Mouse (Mus musculus): Measurements from ENCODE around the gene Get4. TPM values are rescaled to one million over a fixed set of nuclear protein-coding genes. Genes with fewer than 3 reads are reported as not detected.

Gene Get4
- polyA plus RNA-seq, 1 experiment = 26.8 TPM

- TF ChIP-seq POLR2A (IDR thresholded peaks at IDR 0.05; ENCODE audit: borderline replicate concordance, low read depth, low read length) = no peak
- TF ChIP-seq CTCF (IDR thresholded peaks at IDR 0.05; ENCODE audit: low read depth, low read length) = no peak
- H3K27ac ChIP-seq (ENCODE audit: insufficient read depth, low read depth, low read length) = no peak overlapping the region
- H3K4me1 ChIP-seq (ENCODE audit: control insufficient read depth, insufficient read depth, low read length) = peaks cover 34% of the 10 kb centered on the region
- H3K4me3 ChIP-seq (ENCODE audit: insufficient read depth, low read length) = no peak overlapping the region
Observed at GRCm38 (mm10) chr5:139254938-139255337, 2.8 kb downstream of the Get4 start.

- H3K27ac ChIP-seq (ENCODE audit: insufficient read depth, low read depth, low read length) = no peak overlapping the region
- TF ChIP-seq CTCF (IDR thresholded peaks at IDR 0.05; ENCODE audit: low read depth, low read length) = no peak
- TF ChIP-seq POLR2A (IDR thresholded peaks at IDR 0.05; ENCODE audit: borderline replicate concordance, low read depth, low read length) = no peak
- H3K4me1 ChIP-seq (ENCODE audit: control insufficient read depth, insufficient read depth, low read length) = peaks cover 34% of the 10 kb centered on the region
- no peak overlapping the region for H3K4me3 ChIP-seq (ENCODE audit: insufficient read depth, low read length)
Observed at GRCm38 (mm10) chr5:139255777-139256176, 3.7 kb downstream of the Get4 start.

GRCm38 (mm10) chr5:139256211-139256765 is 4.2 kb downstream of the Get4 start:
- no peak overlapping the region for H3K27ac ChIP-seq (ENCODE audit: insufficient read depth, low read depth, low read length)
- peaks cover 34% of the 10 kb centered on the region for H3K4me1 ChIP-seq (ENCODE audit: control insufficient read depth, insufficient read depth, low read length)
- no peak for TF ChIP-seq POLR2A (IDR thresholded peaks at IDR 0.05; ENCODE audit: borderline replicate concordance, low read depth, low read length)
- no peak for TF ChIP-seq CTCF (IDR thresholded peaks at IDR 0.05; ENCODE audit: low read depth, low read length)
- H3K4me3 ChIP-seq (ENCODE audit: insufficient read depth, low read length) = no peak overlapping the region

DNA sequence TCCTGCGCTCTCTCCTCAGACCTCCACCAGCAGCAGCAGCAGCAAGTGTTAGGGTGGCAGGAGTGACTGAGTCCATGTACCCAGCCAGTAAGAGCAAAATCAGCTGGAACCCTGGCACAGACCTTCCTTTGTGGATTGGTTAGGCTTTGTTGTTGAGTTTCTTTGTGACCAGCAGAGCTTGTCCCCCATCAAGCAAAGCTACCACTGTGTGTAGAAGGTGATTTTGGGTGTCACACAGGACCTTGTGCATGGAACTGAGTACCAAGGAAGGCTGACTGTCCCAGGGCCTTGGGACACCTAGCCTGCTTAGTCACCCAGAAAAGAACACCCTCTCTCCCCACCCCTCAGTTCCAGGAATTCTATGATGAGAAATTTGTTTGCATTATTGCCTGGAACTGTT is 5.1 kb downstream of the Get4 start:
- TF ChIP-seq POLR2A (IDR thresholded peaks at IDR 0.05; ENCODE audit: borderline replicate concordance, low read depth, low read length) (no peak), CTCF (IDR thresholded peaks at IDR 0.05; ENCODE audit: low read depth, low read length) (no peak)
- no peak overlapping the region for H3K27ac ChIP-seq (ENCODE audit: insufficient read depth, low read depth, low read length)
- H3K4me1 ChIP-seq (ENCODE audit: control insufficient read depth, insufficient read depth, low read length) = peaks cover 30% of the 10 kb centered on the region
- H3K4me3 ChIP-seq (ENCODE audit: insufficient read depth, low read length) = no peak overlapping the region

DNA sequence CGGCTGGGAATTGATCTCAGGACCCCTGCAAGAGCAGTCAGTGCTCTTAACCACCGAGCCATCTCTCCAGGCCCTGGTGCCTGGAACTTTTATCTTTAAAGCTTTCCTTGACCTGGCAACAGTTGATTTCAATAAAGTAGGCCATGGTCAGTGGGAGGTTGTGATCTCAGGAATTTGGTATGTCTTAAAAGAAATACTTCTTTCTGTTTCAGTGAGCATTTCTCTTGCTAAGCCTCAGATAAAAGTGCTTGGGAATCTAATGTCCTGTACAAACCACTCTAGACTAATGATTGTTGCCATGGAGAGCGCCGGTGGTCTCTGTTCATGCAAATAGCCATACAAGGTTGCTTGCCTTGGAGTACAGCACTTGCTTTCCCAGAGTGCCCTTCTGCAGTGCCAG is 5.7 kb downstream of the Get4 start:
- Histone ChIP-seq H3K4me1 (ENCODE audit: control insufficient read depth, insufficient read depth, low read length) (peaks cover 30% of the 10 kb centered on the region), H3K4me3 (ENCODE audit: insufficient read depth, low read length) (no peak overlapping the region), H3K27ac (ENCODE audit: insufficient read depth, low read depth, low read length) (no peak overlapping the region)
- no peak for TF ChIP-seq CTCF (IDR thresholded peaks at IDR 0.05; ENCODE audit: low read depth, low read length)
- TF ChIP-seq POLR2A (IDR thresholded peaks at IDR 0.05; ENCODE audit: borderline replicate concordance, low read depth, low read length) = no peak

- H3K4me3 ChIP-seq (ENCODE audit: insufficient read depth, low read length) = no peak overlapping the region
- peaks cover 30% of the 10 kb centered on the region for H3K4me1 ChIP-seq (ENCODE audit: control insufficient read depth, insufficient read depth, low read length)
- no peak for TF ChIP-seq POLR2A (IDR thresholded peaks at IDR 0.05; ENCODE audit: borderline replicate concordance, low read depth, low read length)
- no peak for TF ChIP-seq CTCF (IDR thresholded peaks at IDR 0.05; ENCODE audit: low read depth, low read length)
- no peak overlapping the region for H3K27ac ChIP-seq (ENCODE audit: insufficient read depth, low read depth, low read length)
Observed at GRCm38 (mm10) chr5:139258371-139259035, 6.4 kb downstream of the Get4 start.

DNA sequence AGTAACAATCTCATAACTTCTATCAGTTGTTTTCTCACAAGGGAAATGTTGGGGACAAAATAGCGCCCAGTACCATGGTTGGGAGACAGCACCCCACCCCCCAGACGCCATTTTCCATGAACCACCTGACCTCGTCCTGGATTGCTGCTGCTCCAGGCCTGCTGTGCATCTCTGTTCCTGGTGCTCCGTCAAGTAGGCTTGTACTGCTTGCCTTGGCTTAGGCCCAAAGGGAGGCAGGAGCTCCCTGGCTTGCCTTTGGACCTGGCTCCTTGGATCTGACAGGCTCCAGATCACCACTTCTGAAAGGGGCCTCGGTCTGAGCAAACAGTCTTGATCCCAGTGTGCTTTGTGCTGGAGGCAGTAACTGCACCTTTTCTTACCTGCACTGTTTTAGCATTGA is 7.7 kb downstream of the Get4 start:
- Histone ChIP-seq H3K27ac (ENCODE audit: insufficient read depth, low read depth, low read length) (no peak overlapping the region), H3K4me1 (ENCODE audit: control insufficient read depth, insufficient read depth, low read length) (peaks cover 20% of the 10 kb centered on the region), H3K4me3 (ENCODE audit: insufficient read depth, low read length) (no peak overlapping the region)
- no peak for TF ChIP-seq CTCF (IDR thresholded peaks at IDR 0.05; ENCODE audit: low read depth, low read length)

DNA sequence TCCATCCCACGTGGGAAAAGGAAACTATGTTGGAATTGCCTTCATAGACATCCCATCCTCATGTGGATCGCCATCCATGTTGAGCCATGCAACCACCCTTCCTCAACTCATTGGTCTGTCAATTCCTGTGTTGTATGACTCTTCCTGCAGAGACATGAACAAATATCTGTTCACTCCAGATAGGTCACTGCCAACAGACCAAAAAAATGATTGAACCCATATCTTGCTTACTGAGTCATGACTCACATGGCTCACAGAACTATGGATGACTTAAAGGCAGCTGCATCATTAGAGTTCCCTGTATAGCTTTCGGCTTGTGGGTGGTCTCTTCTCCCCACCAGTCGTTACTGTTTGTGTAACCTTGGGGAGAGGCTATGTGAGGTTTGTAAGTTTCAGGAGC is 9.3 kb downstream of the Get4 start:
- TF ChIP-seq POLR2A (IDR thresholded peaks at IDR 0.05; ENCODE audit: borderline replicate concordance, low read depth, low read length) = no peak
- TF ChIP-seq CTCF (IDR thresholded peaks at IDR 0.05; ENCODE audit: low read depth, low read length) = no peak
- peaks cover 9% of the 10 kb centered on the region for H3K4me1 ChIP-seq (ENCODE audit: control insufficient read depth, insufficient read depth, low read length)

GRCm38 (mm10) chr5:139267661-139268060 is 15.5 kb downstream of the Get4 start:
- TF ChIP-seq CTCF (IDR thresholded peaks at IDR 0.05; ENCODE audit: low read depth, low read length) = no peak
- TF ChIP-seq POLR2A (IDR thresholded peaks at IDR 0.05; ENCODE audit: borderline replicate concordance, low read depth, low read length) = no peak
- Histone ChIP-seq H3K4me1 (ENCODE audit: control insufficient read depth, insufficient read depth, low read length) (no peaks in the 10 kb centered on the region), H3K4me3 (ENCODE audit: insufficient read depth, low read length) (no peak overlapping the region), H3K27ac (ENCODE audit: insufficient read depth, low read depth, low read length) (no peak overlapping the region)

More for the DNA sequence above, 9.3 kb downstream of the Get4 start:
- no peak overlapping the region for H3K4me3 ChIP-seq (ENCODE audit: insufficient read depth, low read length)
- H3K27ac ChIP-seq (ENCODE audit: insufficient read depth, low read depth, low read length) = no peak overlapping the region

GRCm38 (mm10) chr5:139270806-139271521 is 18.8 kb downstream of the Get4 start:
- H3K4me1 ChIP-seq (ENCODE audit: control insufficient read depth, insufficient read depth, low read length) = no peaks in the 10 kb centered on the region
- H3K27ac ChIP-seq (ENCODE audit: insufficient read depth, low read depth, low read length) = no peak overlapping the region
- no peak overlapping the region for H3K4me3 ChIP-seq (ENCODE audit: insufficient read depth, low read length)
- TF ChIP-seq POLR2A (IDR thresholded peaks at IDR 0.05; ENCODE audit: borderline replicate concordance, low read depth, low read length) (no peak), CTCF (IDR thresholded peaks at IDR 0.05; ENCODE audit: low read depth, low read length) (no peak)
